Mouse (Mus musculus): Measurements from ENCODE around the gene 4933424G06Rik.

4933424G06Rik gene

DNA sequence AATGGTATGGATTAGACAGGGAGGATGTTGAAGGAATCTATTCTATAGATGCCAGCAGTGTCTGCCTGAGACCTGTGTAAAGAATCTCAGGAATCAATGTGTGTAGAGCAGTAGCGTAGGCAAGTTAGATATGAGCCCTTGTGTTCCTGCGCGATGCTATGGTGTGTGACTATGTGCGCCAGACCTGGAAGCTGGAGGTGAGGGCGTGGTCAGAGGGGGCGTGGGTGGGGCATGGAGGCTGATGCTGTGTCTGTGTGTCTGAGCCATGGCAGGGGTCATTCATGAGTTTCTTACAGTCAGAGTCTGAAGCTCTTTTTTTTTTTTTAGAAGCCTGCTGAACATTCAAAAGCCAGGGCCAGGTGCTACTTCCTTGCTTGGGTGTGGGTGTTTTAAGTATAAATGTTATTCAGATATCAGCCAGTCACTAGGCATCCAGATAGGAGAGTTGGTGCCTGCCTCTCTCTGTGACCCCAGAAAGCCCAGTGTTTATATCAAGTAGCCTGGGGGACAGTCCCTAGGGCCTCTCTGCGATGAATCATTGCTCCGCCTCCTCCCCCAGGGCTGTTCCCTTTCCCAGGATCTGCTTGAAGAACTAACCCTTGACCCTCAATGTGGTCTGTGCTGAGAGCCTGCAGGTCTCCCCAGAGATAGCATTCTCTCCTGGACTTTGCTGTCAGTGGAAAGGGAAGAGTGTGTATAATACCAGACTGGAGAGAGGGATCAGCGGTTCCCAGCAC, 62.4 kb downstream of the 4933424G06Rik start:
- DNase-seq: no peak

DNA sequence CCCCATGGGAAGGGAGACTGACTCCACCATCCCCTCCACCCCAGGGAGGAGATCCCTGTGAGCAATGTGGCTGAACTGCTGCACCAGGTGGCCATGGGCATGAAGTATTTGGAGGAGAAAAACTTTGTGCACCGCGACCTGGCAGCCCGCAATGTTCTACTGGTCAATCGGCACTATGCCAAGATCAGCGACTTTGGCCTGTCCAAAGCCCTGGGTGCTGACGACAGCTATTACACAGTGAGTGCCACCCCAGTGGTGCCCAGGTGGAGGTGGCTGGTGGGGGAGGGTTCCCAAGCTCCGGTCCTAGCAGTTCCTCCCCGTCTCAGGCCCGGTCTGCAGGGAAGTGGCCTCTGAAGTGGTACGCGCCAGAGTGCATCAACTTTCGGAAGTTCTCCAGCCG, 70.8 kb downstream of the 4933424G06Rik start:
- DNase-seq: no peak

DNA sequence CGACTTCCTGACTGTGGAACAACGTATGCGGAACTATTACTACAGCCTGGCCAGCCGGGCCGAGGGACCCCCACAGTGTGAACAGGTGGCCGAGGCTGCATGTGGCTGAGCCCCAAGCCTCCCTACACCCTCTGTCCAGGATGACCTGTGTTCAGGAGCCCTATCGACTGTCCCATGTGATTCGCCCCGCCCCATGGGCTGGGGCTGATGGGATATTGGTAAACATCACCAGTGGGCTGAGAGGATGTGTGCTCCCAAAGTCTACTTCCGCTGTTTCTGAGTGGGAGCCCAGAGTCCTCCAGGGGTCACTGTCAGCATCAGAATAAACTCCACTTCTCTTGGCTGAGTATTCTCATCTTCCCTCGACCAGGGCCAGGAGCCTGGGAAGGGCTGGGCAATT, 72.5 kb downstream of the 4933424G06Rik start:
- no peak for DNase-seq

DNA sequence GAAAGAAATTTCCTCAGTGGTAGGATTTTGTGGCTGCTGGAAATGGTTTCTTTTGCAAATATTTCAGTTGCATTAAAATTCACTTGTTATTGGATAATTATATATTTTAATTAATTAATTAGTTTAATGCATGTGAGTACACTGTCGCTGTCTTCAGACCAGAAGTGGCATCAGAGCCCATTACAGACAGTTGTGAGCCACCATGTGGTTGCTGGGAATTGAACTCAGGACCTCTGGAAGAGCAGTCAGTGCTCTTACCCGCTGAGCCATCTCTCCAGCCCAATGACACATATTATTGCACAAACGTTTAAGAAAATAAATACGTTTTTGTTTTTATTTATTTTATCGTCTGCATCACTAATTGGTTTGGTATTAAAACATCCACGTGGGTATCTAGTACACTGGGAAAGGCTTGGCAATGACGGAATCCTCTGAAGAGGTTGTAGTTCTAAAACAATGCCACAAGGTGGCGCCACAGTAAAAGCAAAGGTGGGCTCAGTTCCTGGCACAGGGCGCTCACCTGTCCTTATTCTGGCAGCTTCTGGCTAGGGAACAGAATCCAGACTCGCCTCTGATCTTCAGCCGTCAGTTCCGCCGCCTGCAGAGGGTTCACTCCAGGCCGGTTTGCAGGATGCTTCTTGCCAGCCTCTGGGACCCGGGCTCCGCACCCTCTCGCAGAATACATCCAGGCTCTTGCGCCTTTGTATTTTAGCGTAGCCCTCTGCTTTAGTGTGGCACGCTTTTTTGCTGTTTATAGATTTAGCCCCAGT, 74.6 kb downstream of the 4933424G06Rik start:
- DNase-seq: peak; percentile 61

DNA sequence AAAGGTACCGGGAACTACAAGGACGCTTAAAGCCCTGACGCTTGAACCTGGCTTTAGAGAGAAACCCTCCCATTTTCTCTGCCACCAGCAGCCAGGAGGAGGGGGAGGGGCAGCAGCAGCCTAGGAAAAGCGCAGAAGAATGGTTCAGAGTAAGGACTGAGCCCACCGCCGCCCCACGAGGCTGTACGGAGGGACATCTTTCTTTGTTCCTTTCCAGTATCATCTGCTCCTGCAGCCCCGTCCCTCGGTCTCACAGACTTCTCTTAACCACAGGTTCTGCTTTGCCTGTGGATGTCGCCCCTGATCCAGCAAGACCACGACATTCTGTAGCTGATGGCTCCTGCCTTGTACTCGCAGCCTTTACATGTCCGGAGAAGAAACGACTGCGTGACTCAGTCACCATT, 75.3 kb downstream of the 4933424G06Rik start:
- DNase-seq: no peak

DNA sequence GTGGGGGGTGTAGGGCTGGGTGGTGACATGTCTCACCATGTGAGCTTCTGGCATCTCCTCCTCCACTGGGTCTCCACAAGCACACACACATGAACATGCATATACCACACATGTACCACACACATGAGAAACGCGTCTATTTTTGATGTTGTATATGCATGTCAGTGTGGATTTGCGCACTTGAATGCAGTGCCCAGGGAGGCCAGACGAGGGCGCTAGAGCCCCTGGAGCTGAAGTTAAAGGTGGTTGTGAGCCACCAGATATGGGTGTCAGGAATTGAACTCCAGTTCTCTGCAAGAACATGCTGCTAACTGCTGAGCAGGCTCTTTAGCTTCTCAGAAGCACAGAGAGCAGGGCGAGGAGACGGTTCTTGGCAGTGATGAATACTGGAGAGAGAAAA, 76.4 kb downstream of the 4933424G06Rik start:
- DNase-seq: no peak

DNA sequence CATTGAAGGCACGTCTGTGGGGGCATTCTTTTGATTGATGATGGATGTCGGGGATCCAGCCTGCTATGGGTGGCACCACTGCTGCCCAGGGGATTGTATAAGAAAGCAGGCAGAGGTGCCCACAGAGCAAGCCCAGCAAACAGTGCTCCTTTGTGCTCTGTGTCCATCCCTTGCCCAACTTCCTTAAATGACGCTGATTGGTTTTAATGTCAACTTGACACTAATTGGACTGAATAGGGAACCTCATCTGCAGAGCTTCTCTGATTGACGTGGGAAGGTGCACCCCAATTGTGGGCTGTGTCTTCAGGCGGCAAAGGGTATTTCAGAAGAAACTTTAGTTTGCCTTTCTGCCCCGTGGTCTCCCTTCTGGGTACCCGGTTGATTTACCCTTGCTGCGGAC, 79.5 kb downstream of the 4933424G06Rik start:
- no peak for DNase-seq

DNA sequence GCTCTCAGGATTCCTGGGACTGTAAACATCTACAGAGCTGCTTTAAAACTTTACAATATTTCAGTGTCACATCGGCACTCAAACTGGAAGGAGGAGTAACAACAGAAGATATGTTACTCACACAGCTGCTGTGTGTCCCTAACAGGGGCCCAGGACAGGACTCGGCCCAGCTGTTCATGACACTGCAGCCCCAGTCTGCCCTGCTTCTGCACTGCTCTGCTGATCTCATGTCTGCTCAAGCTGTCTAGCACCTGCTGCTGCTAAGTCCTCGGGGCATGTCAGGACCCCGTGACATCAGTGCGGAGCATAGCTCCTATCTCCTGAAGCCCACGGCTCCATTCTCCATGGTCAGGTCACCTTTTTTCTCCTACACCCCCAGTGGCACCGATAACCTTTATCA, 86.8 kb downstream of the 4933424G06Rik start:
- DNase-seq: no peak

DNA sequence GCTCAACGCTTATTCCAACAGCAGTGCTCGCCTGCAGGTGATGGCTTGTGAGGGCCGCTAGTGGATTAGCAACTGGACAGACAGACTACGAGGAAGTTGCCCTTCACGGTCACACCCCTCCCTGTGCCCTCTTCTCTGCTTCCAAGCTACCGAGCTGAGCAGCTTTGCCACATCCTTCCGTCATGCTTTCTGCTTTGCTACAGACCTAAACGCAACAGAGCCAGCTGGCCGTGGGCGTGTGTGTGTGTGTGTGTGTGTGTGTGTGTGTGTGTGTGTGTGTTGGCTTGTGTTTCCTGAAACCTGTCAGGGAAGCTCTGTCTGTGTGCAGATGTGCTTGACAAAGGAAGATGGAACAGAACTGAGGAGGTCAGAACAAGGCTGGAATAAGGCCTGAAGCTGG, 87.5 kb downstream of the 4933424G06Rik start:
- peak; percentile 76 for DNase-seq

DNA sequence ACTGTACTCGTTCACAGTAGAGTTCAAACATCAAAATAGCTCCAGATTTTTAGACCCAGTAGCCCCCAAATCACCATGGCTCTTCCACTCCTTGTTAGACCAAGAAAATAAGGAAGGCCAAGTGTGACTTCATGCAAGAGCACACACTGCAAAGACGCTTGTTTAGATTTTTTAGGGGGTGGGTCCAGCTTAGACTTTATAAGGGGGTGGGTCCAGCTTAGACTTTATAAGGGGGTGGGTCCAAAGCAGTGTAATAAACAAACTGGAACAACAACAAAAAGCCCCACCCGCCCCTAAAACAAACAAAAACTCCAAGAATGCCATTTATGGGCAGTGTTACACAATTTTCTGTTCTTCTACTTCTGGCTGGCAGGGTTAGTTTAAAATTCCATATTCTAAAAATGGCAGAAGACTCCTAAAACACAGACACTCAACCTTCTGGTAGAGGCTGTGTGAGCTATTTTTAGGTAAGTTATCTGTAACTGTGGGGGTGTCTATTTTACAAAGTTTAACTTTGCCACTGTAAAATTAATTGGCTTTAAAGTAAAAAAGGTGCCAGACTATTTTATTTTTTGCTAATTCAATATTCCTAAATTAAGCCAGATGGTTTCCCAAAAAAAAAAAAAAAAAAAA, 90.5 kb downstream of the 4933424G06Rik start:
- DNase-seq: no peak

DNA sequence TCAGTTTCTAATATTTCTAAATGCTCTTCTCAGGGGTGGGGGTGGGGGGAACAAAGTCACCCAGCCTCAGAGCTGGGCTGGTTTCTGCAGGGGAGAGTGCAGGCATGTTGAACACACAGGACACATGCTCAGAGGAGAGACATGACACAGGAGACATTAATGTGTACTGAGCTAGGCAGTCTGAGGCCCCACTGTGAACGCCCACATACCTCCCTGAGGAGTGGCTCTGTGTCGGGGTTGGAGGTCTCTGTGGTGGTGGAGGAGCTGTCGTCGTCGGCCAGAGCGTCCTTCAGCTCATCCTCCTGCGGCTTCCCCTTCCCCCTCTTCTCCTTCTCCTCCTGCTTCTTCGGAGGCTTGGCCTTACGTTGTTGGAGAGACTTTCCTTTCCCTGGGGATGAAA, 94.3 kb downstream of the 4933424G06Rik start:
- no peak for DNase-seq

DNA sequence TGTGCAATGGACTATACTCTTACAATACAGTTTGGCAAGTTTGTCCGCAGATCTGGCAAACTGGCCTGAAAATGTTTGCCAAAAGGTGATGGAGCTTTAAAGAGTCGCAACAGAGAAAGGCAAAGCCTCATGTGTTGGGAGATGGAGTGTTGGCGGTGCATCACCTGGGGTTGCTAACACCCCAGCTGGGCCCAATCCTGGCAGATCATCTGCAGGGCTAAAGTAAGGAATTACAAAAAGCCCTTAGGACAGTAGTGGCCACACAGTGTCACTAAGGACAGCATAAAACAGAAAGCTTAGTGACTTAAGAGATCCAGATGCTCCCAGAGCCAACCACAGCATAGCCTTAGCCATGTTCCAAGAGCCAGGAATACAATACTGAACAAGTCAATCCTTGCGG, 94.9 kb downstream of the 4933424G06Rik start:
- no peak for DNase-seq

DNA sequence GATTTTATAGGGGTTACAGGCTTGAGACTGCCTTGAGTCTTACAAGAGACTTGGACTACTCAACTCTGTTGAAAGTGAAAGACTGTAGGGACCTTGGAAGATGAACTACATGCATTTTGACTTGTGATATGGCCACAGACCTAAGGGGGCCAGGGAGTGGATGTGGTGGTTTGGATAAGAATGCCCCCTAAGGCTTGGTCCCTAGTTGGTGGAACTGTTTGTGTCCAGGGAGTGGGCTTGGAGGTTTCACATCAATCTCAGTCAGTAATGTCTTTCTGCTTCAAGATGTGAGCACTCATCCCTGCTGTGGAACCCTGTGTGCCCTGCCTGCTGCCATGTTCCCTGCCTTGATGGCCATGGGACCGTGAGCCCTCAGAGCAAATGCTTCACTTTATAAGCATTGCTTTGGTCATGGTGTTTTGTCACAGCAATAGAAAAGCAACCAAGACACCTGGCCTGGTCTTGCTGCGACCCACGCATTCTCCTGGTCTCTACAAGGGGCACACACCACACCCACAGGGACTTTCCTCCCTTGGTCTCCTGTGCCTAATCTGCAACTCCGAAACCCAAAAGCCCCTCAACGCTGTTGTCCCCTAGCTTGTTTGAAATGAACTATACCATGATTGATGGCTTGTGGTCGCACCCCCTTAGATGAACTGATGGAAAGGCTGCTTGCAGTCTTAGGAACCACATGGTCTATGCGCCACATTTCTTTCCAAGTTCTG, 96.4 kb downstream of the 4933424G06Rik start:
- no peak for DNase-seq

DNA sequence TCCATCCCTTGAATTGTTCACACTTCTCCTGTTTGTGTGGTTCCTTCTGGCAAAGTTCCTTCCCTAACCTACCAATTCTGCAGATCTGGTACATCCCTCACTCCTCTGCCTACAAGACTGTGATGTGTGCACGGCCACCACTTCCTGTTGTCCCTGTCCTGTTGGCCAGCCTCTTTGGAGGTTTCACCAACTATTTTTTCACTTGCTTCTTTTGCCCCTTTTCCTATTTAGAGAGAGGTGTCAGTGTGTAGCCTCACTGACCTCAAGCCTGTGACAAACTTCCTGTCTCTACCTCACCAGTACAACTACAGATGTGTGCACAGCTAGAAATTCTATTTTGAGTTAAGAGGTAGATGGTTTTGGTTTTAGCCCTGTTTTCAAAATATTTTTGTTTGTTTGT, 97.1 kb downstream of the 4933424G06Rik start:
- DNase-seq: no peak

Measured in layer of hippocampus, adult 9-11 months (tissue).